Mouse (Mus musculus) neural tube, embryonic 14.5 days (tissue): ENCODE results near the gene Snapc5. TPM values are rescaled to one million over a fixed set of nuclear protein-coding genes. Genes with fewer than 3 reads are reported as not detected.
"Not testable (repeated sequence)": the region's sequence is repeated elsewhere in the genome, so short reads cannot be mapped to it uniquely, and the experiment has no call there.

ENCODE experiments used
- ATAC-seq: fragments of 200-750 bp; cut with Nextera tagmentation; 2 replicates; pipeline ENCODE4 v1.8.0; 2017; ENCODE audit warnings: low read depth, mild to moderate bottlenecking, moderate TSS enrichment, moderate library complexity
- H3K27ac ChIP-seq: fragments of 300-500 bp; sonication (generic); 2 replicates; pipeline ENCODE4 v1.5.1; 2014; ENCODE audit warnings: low read depth, mild to moderate bottlenecking, control low read depth, low read length, moderate library complexity, mixed read lengths
- H3K27me3 ChIP-seq: fragments of 300-500 bp; sonication (generic); 2 replicates; pipeline ENCODE4 v1.6.1; 2014; ENCODE audit warnings: low read length; ENCODE audit not compliant: control insufficient read depth, insufficient read depth
- H3K36me3 ChIP-seq: fragments of 300-500 bp; sonication (generic); 2 replicates; pipeline ENCODE4 v1.6.1; 2014; ENCODE audit warnings: low read length, mixed read lengths; ENCODE audit not compliant: control insufficient read depth, insufficient read depth
- H3K4me1 ChIP-seq: fragments of 300-500 bp; sonication (generic); 2 replicates; pipeline ENCODE4 v1.6.1; 2014; ENCODE audit warnings: low read length; ENCODE audit not compliant: control insufficient read depth, insufficient read depth
- H3K4me2 ChIP-seq: fragments of 300-500 bp; sonication (generic); 2 replicates; pipeline ENCODE4 v1.6.1; 2014; ENCODE audit warnings: mild to moderate bottlenecking, low read depth, low read length, control low read depth
- H3K4me3 ChIP-seq: fragments of 300-500 bp; sonication (generic); 2 replicates; pipeline ENCODE4 v1.5.1; 2014; ENCODE audit warnings: low read depth, low read length, control low read depth, mixed read lengths
- H3K9ac ChIP-seq: fragments of 300-500 bp; sonication (generic); replicated peaks from 2 replicates; pipeline ENCODE4 v1.6.1; 2014; ENCODE audit warnings: low read depth, mild to moderate bottlenecking, control low read depth, low read length, mixed read lengths
- H3K9me3 ChIP-seq: fragments of 300-500 bp; sonication (generic); 2 replicates; pipeline ENCODE4 v1.6.1; 2016; ENCODE audit warnings: low read length; ENCODE audit not compliant: control insufficient read depth
- WGBS: fragments of 180-500 bp; shearing (Covaris S2); extraction: QIAGEN DNeasy Blood & Tissue Kit; methylation state at CpG from one replicate; pipeline ENCODE4 v1.1.7; 2014; 5-methylcytosine and 5-hydroxymethylcytosine counted together
- polyA plus RNA-seq: library from polyadenylated mRNA; unstranded; fragments of >200 nt; fragmentation: Nextera tagmentation; extraction: Ambion mirVana; gene quantifications from 2 replicates; pipeline ENCODE4 v1.2.1, GENCODE M21; 2014

The Snapc5 gene
- polyA plus RNA-seq, 1 experiment from 2014 or later, result 29.0 TPM

DNA sequence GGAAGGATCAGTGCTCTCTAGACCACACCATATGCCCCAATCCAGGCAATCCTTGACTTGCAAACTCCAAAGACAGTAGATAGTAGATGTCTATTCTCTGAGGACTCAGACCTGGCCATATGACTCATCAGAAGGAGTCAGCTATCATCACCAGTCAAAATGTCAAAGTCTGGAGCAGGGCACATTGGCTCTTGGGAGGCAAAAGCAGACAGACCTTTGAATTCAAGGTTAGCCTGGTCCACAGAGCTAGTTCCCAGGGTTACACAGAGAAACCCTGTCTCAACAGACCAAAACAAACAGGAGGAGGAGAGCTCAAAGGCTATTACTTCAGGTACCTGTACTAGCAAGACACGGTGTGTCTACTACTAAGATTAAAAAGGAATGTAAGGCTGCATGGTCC lies 14.8 kb downstream of the Snapc5 start:
- no peak overlapping the region for H3K27ac ChIP-seq
- no peak overlapping the region for H3K4me3 ChIP-seq
- H3K9me3 ChIP-seq, result no peaks in the 10 kb centered on the region
- H3K27me3 ChIP-seq, result no peaks in the 10 kb centered on the region
- no peak for ATAC-seq
- H3K36me3 ChIP-seq, result peaks cover 13% of the 10 kb centered on the region
- 100% methylated on average over 1 of the region's 1 CpGs for WGBS
- no peak overlapping the region for H3K9ac ChIP-seq
- H3K4me2 ChIP-seq, result no peak overlapping the region
- H3K4me1 ChIP-seq, result no peaks in the 10 kb centered on the region

DNA sequence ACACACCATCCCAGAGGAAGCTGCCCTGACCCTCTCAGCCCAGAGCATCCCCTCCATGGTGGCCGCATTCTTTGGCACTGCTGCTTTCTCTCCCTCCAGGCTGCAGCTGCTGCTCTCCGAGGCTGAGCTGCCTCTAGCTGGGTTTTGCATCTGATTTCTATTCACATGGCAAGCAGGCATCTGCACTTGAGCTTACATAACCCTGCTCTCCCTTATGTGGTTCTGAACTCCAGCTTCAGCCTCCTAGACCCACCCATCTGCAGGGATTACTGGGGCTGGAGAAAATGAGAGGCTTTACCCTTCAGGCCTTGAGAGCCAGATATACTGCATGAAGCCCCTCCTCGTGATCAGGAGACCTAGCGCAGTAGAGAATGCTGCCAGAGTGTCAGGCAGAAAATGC lies 16.5 kb downstream of the Snapc5 start:
- H3K4me3 ChIP-seq, result no peak overlapping the region
- H3K36me3 ChIP-seq, result peaks cover 9% of the 10 kb centered on the region
- 81% methylated on average over 4 of the region's 4 CpGs for WGBS
- H3K27me3 ChIP-seq, result no peaks in the 10 kb centered on the region
- no peaks in the 10 kb centered on the region for H3K9me3 ChIP-seq
- H3K9ac ChIP-seq, result no peak overlapping the region
- H3K4me2 ChIP-seq, result no peak overlapping the region
- no peak for ATAC-seq
- no peaks in the 10 kb centered on the region for H3K4me1 ChIP-seq
- H3K27ac ChIP-seq, result no peak overlapping the region

DNA sequence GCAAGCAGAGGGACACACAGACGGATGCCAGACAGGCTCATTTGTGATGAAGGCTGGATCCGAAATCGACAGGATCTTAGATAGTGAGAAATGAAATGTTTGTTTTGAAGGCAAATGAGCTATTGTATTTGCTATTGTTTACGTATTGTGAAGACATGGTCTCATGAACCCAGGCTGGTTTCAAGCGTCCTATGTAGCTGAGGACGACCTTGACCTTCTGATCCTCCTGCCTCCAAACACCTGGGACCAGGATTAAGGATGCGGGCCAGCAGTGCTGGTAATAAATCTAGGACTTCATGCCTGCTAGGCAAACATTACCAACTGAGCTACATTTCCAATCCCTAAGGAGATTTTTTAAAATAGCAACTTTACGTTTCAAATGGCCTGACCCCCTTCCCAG lies 18.4 kb downstream of the Snapc5 start:
- Histone ChIP-seq H3K4me1 (no peaks in the 10 kb centered on the region), H3K9me3 (no peaks in the 10 kb centered on the region), H3K4me3 (no peak overlapping the region), H3K27me3 (no peaks in the 10 kb centered on the region), H3K27ac (no peak overlapping the region), H3K36me3 (peaks cover 6% of the 10 kb centered on the region; the same call in 1 of the 2 replicates), H3K4me2 (no peak overlapping the region), H3K9ac (no peak overlapping the region)
- WGBS, result 80% methylated on average over 8 of the region's 8 CpGs
- ATAC-seq, result no peak

DNA sequence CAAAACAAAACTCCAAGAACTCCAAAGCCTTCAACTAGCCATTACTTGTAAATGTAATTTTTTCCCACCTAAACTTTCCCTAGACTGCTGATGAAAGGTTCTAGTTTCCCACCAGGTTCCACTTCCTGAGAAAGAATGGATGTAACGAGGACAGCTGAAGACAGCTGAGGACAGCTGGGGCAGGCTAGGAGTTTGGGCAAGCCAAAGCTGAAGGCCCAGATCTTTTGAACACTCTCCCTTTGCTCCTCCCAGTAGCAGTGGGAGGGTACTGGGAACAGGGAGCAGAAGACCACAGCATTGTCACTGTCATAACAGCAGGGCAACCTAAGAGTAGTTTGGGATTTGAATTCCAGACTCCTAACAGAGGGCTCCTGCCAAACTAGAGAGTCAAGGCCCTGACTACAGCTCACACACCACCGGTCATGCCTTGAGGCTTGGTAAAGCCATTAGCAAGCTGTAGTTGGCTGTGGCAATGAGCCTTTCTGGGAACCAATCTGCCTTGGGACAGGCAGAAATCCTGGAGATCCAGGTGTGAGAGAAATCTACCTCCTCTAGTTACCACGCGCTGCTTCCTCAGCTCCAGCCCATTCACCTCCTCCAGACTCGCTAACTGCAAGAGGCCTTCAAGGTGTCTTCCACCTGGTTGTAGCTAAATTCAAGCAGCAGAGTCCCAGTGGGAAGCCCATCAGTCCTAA lies 19.1 kb downstream of the Snapc5 start:
- no peak overlapping the region for H3K27ac ChIP-seq
- no peaks in the 10 kb centered on the region for H3K27me3 ChIP-seq
- no peak overlapping the region for H3K4me3 ChIP-seq
- 96% methylated on average over 5 of the region's 5 CpGs for WGBS
- H3K4me1 ChIP-seq, result no peaks in the 10 kb centered on the region
- no peaks in the 10 kb centered on the region for H3K9me3 ChIP-seq
- no peak overlapping the region for H3K9ac ChIP-seq
- peaks cover 6% of the 10 kb centered on the region; the same call in 1 of the 2 replicates for H3K36me3 ChIP-seq
- ATAC-seq, result no peak
- H3K4me2 ChIP-seq, result no peak overlapping the region

DNA sequence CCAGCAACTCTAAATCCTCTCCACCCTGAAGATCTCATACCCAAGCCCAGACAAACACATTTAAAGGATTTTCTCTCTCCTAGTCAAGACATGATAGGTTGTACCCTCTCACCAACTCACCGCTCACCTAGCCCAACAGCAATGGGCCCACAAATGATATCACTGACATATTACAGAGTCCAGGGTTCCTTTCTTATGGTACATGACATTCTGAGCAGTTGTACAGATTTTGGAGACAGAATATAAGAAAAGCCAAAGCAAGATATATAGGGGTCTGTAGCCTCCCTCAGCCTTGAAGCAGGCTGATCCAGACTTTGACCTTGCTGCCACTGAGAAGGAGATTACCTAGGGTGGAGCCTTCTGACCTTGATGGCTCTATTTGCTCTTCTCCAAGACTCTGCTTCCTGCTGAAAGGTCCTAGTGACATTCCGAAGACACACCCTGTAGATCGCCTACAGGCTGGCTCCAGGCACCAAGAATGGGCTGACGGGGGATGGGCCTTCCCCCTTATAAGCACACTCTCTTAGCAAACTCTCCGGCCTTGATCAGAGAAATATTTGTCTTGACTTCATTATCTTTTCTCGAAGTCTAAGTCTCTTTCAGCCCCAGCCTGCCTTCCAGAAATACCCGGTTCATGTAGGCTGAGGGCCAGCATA lies 19.8 kb downstream of the Snapc5 start:
- not testable (repeated sequence) for H3K27me3 ChIP-seq, H3K9ac ChIP-seq, H3K4me3 ChIP-seq, H3K4me2 ChIP-seq, H3K36me3 ChIP-seq, H3K4me1 ChIP-seq, H3K9me3 ChIP-seq, ATAC-seq, H3K27ac ChIP-seq
- 95% methylated on average over 7 of the region's 7 CpGs for WGBS

DNA sequence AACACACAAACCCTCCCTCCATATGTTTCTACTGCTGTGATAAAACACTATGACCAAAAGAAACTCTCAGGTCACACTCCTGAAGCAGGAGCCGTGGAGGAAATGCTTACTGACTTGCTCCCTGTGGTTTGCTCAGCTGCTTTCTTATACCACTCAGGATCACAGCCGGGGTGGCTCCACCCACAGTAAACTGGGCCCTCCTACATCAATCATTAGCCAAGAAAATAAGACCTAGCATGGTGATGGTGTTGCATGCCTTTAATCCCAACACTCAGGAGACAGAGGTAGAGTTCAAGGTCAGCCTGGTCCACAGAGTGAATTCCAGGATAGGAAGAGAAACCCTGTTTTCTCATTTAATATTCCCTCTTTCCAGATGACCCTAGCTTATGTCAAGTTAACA lies 20.8 kb downstream of the Snapc5 start:
- Histone ChIP-seq H3K27ac (no peak overlapping the region), H3K4me1 (no peaks in the 10 kb centered on the region), H3K4me2 (no peak overlapping the region), H3K4me3 (no peak overlapping the region), H3K27me3 (no peaks in the 10 kb centered on the region), H3K36me3 (peaks cover 12% of the 10 kb centered on the region; the same call in 1 of the 2 replicates), H3K9ac (no peak overlapping the region), H3K9me3 (no peaks in the 10 kb centered on the region)
- 71% methylated on average over 2 of the region's 2 CpGs for WGBS
- no peak for ATAC-seq

DNA sequence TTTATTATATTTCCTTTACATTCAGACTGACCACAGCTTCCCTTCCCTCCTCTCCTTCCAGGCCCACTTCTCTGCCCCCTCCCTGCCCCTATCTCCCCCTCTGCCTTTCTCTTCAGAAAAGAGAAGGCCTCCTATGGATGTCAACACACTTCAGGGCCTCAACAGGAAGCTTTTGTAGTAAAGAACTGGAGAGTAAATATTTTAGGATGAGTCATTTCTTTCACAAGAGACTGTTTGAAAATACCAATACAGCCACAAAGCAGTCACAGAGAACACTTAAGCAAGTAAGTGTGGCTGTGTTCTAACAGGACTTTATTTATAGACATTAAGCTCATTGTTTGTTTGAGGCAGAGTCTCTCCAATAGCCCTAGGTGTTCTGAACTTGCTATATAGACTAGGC lies 23.3 kb downstream of the Snapc5 start:
- H3K4me2 ChIP-seq, result no peak overlapping the region
- H3K27ac ChIP-seq, result no peak overlapping the region
- ATAC-seq, result no peak
- H3K36me3 ChIP-seq, result peaks cover 12% of the 10 kb centered on the region; the same call in 1 of the 2 replicates
- no peak overlapping the region for H3K4me3 ChIP-seq
- H3K27me3 ChIP-seq, result no peaks in the 10 kb centered on the region
- no peaks in the 10 kb centered on the region for H3K9me3 ChIP-seq
- no peak overlapping the region for H3K9ac ChIP-seq
- no peaks in the 10 kb centered on the region for H3K4me1 ChIP-seq

DNA sequence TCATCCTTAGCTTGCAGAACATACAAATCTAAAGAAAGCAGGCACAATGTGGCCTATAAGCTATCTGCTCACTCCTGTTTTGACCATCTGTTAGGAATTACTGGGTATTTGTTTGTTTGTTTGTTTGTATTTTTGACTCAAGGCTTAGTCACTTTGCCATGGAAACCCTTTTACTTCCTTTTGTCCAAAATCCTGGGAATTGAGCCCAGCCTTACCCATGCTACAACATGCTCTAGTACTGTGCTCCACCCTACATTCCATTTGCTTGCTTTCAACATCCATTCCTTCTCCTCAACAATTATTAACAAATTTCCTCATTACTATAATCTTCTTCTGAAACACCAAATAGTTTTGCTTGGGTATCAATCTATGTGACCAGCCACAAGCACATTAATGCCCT lies 23.8 kb downstream of the Snapc5 start:
- no peaks in the 10 kb centered on the region for H3K9me3 ChIP-seq
- H3K4me1 ChIP-seq, result no peaks in the 10 kb centered on the region
- no peak overlapping the region for H3K4me3 ChIP-seq
- no peak overlapping the region for H3K4me2 ChIP-seq
- H3K27ac ChIP-seq, result no peak overlapping the region
- H3K36me3 ChIP-seq, result peaks cover 12% of the 10 kb centered on the region; the same call in 1 of the 2 replicates
- no peak overlapping the region for H3K9ac ChIP-seq
- no peaks in the 10 kb centered on the region for H3K27me3 ChIP-seq
- no peak for ATAC-seq

DNA sequence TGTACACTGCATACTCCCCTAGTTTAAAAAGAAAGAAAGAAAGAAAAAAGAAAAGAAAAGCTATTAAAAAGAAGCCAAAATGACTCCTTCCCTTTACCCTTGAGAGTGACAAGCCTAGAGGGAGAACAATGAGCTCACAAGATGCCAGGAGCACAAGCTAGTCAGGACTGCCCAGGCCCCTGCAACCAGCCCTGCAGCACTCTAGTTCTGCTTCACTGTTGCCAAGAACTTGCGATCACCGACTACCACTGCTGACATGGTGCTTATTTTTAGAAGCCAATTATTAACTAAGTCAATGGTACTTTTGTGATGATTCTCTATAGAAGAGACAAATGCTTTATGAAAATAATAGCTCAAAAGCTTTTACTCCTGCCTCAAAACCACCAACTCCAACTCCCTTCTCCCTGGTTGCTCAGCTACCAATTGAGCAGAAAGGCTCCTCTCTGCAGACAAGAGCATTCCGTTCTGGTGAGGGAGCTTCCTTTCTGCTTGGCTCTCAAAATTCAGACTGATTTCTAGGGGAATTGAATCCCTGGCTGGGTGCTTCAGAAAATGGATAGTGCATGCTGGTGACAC lies 28.5 kb downstream of the Snapc5 start:
- H3K27me3 ChIP-seq, result no peaks in the 10 kb centered on the region
- H3K4me3 ChIP-seq, result no peak overlapping the region
- no peak overlapping the region for H3K27ac ChIP-seq
- WGBS, result 82% methylated on average over 3 of the region's 3 CpGs
- H3K4me1 ChIP-seq, result no peaks in the 10 kb centered on the region
- H3K4me2 ChIP-seq, result no peak overlapping the region
- no peak for ATAC-seq
- H3K36me3 ChIP-seq, result peaks cover 12% of the 10 kb centered on the region; the same call in 1 of the 2 replicates
- H3K9me3 ChIP-seq, result no peaks in the 10 kb centered on the region
- no peak overlapping the region for H3K9ac ChIP-seq
